Mouse (Mus musculus): ENCODE measurements around the gene Kmo. TPM values are rescaled to one million over a fixed set of nuclear protein-coding genes. Genes with fewer than 3 reads are reported as not detected.

Kmo gene
- polyA plus RNA-seq, 1 experiment from 2014 or later: 0.34 TPM

- WGBS: 87% methylated on average over 1 of the region's 1 CpGs
- H3K27me3 ChIP-seq (ENCODE audit: control insufficient read depth, insufficient read depth, low read length): no peaks in the 10 kb centered on the region
- H3K36me3 ChIP-seq (ENCODE audit: control insufficient read depth, insufficient read depth, low read length): no peaks in the 10 kb centered on the region
- peak overlapping the region; percentile 65; the same call in 1 of the 2 replicates for H3K4me3 ChIP-seq (ENCODE audit: low read depth, low read length)
- H3K4me1 ChIP-seq (replicated peaks; ENCODE audit: control insufficient read depth, insufficient read depth, low read length): 0 out of 2 replicates have a peak, but pooled peaks cover 2% of the 10 kb centered on the region
- ATAC-seq (ENCODE audit: low FRiP score): peak; percentile 69
- no peak overlapping the region for H3K9ac ChIP-seq (ENCODE audit: low read depth, low read length)
- peak; percentile 46 for DNase-seq (ENCODE audit: low spot score)
- H3K9me3 ChIP-seq (ENCODE audit: control insufficient read depth, low read length): no peaks in the 10 kb centered on the region
- H3K4me2 ChIP-seq (replicated peaks; ENCODE audit: low read depth, low read length): peak overlapping the region; percentile 34
- H3K27ac ChIP-seq (ENCODE audit: low read depth, low read length): no peak overlapping the region
Measured at GRCm38 (mm10) chr1:175625990-175626692, 6.0 kb downstream of the Kmo start.

GRCm38 (mm10) chr1:175629248-175629647 lies 9.1 kb downstream of the Kmo start:
- 0 out of 2 replicates have a peak, but pooled peaks cover under 1% of the 10 kb centered on the region for H3K4me1 ChIP-seq (replicated peaks; ENCODE audit: control insufficient read depth, insufficient read depth, low read length)
- H3K4me3 ChIP-seq (ENCODE audit: low read depth, low read length): no peak overlapping the region
- no peaks in the 10 kb centered on the region for H3K27me3 ChIP-seq (ENCODE audit: control insufficient read depth, insufficient read depth, low read length)
- no peaks in the 10 kb centered on the region for H3K9me3 ChIP-seq (ENCODE audit: control insufficient read depth, low read length)
- ATAC-seq (ENCODE audit: low FRiP score): no peak
- H3K27ac ChIP-seq (ENCODE audit: low read depth, low read length): no peak overlapping the region
- no peaks in the 10 kb centered on the region for H3K36me3 ChIP-seq (ENCODE audit: control insufficient read depth, insufficient read depth, low read length)
- no peak for DNase-seq (ENCODE audit: low spot score)
- no peak overlapping the region for H3K9ac ChIP-seq (ENCODE audit: low read depth, low read length)
- no peak overlapping the region for H3K4me2 ChIP-seq (replicated peaks; ENCODE audit: low read depth, low read length)
- 84% methylated on average over 6 of the region's 6 CpGs for WGBS

GRCm38 (mm10) chr1:175630345-175630744 lies 10.2 kb downstream of the Kmo start:
- Histone ChIP-seq H3K9ac (ENCODE audit: low read depth, low read length) (no peak overlapping the region), H3K27me3 (ENCODE audit: control insufficient read depth, insufficient read depth, low read length) (no peaks in the 10 kb centered on the region), H3K27ac (ENCODE audit: low read depth, low read length) (no peak overlapping the region), H3K4me2 (replicated peaks; ENCODE audit: low read depth, low read length) (no peak overlapping the region), H3K9me3 (ENCODE audit: control insufficient read depth, low read length) (no peaks in the 10 kb centered on the region), H3K4me1 (replicated peaks; ENCODE audit: control insufficient read depth, insufficient read depth, low read length) (no peaks in the 10 kb centered on the region), H3K4me3 (ENCODE audit: low read depth, low read length) (no peak overlapping the region), H3K36me3 (ENCODE audit: control insufficient read depth, insufficient read depth, low read length) (no peaks in the 10 kb centered on the region)
- ATAC-seq (ENCODE audit: low FRiP score) (no peak), DNase-seq (ENCODE audit: low spot score) (no peak)
- 86% methylated on average over 5 of the region's 5 CpGs for WGBS

- H3K4me3 ChIP-seq (ENCODE audit: low read depth, low read length): no peak overlapping the region
- H3K27ac ChIP-seq (ENCODE audit: low read depth, low read length): no peak overlapping the region
- no peaks in the 10 kb centered on the region for H3K36me3 ChIP-seq (ENCODE audit: control insufficient read depth, insufficient read depth, low read length)
- ATAC-seq (ENCODE audit: low FRiP score): no peak
- H3K4me1 ChIP-seq (replicated peaks; ENCODE audit: control insufficient read depth, insufficient read depth, low read length): no peaks in the 10 kb centered on the region
- no peaks in the 10 kb centered on the region for H3K9me3 ChIP-seq (ENCODE audit: control insufficient read depth, low read length)
- H3K4me2 ChIP-seq (replicated peaks; ENCODE audit: low read depth, low read length): no peak overlapping the region
- no peaks in the 10 kb centered on the region for H3K27me3 ChIP-seq (ENCODE audit: control insufficient read depth, insufficient read depth, low read length)
- DNase-seq (ENCODE audit: low spot score): no peak
- no peak overlapping the region for H3K9ac ChIP-seq (ENCODE audit: low read depth, low read length)
- WGBS: 86% methylated on average over 3 of the region's 3 CpGs
Measured at GRCm38 (mm10) chr1:175631080-175631479, 10.9 kb downstream of the Kmo start.

- no peak overlapping the region for H3K9ac ChIP-seq (ENCODE audit: low read depth, low read length)
- ATAC-seq (ENCODE audit: low FRiP score): no peak
- no peaks in the 10 kb centered on the region for H3K27me3 ChIP-seq (ENCODE audit: control insufficient read depth, insufficient read depth, low read length)
- no peak overlapping the region for H3K4me2 ChIP-seq (replicated peaks; ENCODE audit: low read depth, low read length)
- WGBS: 86% methylated on average over 10 of the region's 10 CpGs
- DNase-seq (ENCODE audit: low spot score): no peak
- H3K4me3 ChIP-seq (ENCODE audit: low read depth, low read length): no peak overlapping the region
- no peaks in the 10 kb centered on the region for H3K36me3 ChIP-seq (ENCODE audit: control insufficient read depth, insufficient read depth, low read length)
- H3K27ac ChIP-seq (ENCODE audit: low read depth, low read length): no peak overlapping the region
- H3K9me3 ChIP-seq (ENCODE audit: control insufficient read depth, low read length): no peaks in the 10 kb centered on the region
- no peaks in the 10 kb centered on the region for H3K4me1 ChIP-seq (replicated peaks; ENCODE audit: control insufficient read depth, insufficient read depth, low read length)
Measured at GRCm38 (mm10) chr1:175631721-175632221, 11.6 kb downstream of the Kmo start.

GRCm38 (mm10) chr1:175632470-175632869 lies 12.3 kb downstream of the Kmo start:
- no peak overlapping the region for H3K4me2 ChIP-seq (replicated peaks; ENCODE audit: low read depth, low read length)
- no peaks in the 10 kb centered on the region for H3K4me1 ChIP-seq (replicated peaks; ENCODE audit: control insufficient read depth, insufficient read depth, low read length)
- H3K27me3 ChIP-seq (ENCODE audit: control insufficient read depth, insufficient read depth, low read length): no peaks in the 10 kb centered on the region
- H3K9ac ChIP-seq (ENCODE audit: low read depth, low read length): no peak overlapping the region
- over 99% methylated on average over 14 of the region's 14 CpGs for WGBS
- DNase-seq (ENCODE audit: low spot score) (no peak), ATAC-seq (ENCODE audit: low FRiP score) (no peak)
- H3K9me3 ChIP-seq (ENCODE audit: control insufficient read depth, low read length): no peaks in the 10 kb centered on the region
- no peak overlapping the region for H3K27ac ChIP-seq (ENCODE audit: low read depth, low read length)
- no peaks in the 10 kb centered on the region for H3K36me3 ChIP-seq (ENCODE audit: control insufficient read depth, insufficient read depth, low read length)
- H3K4me3 ChIP-seq (ENCODE audit: low read depth, low read length): no peak overlapping the region

- H3K9ac ChIP-seq (ENCODE audit: low read depth, low read length): no peak overlapping the region
- H3K9me3 ChIP-seq (ENCODE audit: control insufficient read depth, low read length): no peaks in the 10 kb centered on the region
- H3K4me3 ChIP-seq (ENCODE audit: low read depth, low read length): no peak overlapping the region
- H3K4me2 ChIP-seq (replicated peaks; ENCODE audit: low read depth, low read length): no peak overlapping the region
- H3K4me1 ChIP-seq (replicated peaks; ENCODE audit: control insufficient read depth, insufficient read depth, low read length): no peaks in the 10 kb centered on the region
- no peak overlapping the region for H3K27ac ChIP-seq (ENCODE audit: low read depth, low read length)
- H3K36me3 ChIP-seq (ENCODE audit: control insufficient read depth, insufficient read depth, low read length): no peaks in the 10 kb centered on the region
- DNase-seq (ENCODE audit: low spot score) (no peak), ATAC-seq (ENCODE audit: low FRiP score) (no peak)
- H3K27me3 ChIP-seq (ENCODE audit: control insufficient read depth, insufficient read depth, low read length): no peaks in the 10 kb centered on the region
- WGBS: 81% methylated on average over 7 of the region's 7 CpGs
Measured at GRCm38 (mm10) chr1:175637677-175638076, 17.5 kb downstream of the Kmo start.

- Histone ChIP-seq H3K9ac (ENCODE audit: low read depth, low read length) (no peak overlapping the region), H3K36me3 (ENCODE audit: control insufficient read depth, insufficient read depth, low read length) (no peaks in the 10 kb centered on the region), H3K27ac (ENCODE audit: low read depth, low read length) (no peak overlapping the region), H3K4me2 (replicated peaks; ENCODE audit: low read depth, low read length) (no peak overlapping the region), H3K4me3 (ENCODE audit: low read depth, low read length) (no peak overlapping the region), H3K4me1 (replicated peaks; ENCODE audit: control insufficient read depth, insufficient read depth, low read length) (no peaks in the 10 kb centered on the region), H3K27me3 (ENCODE audit: control insufficient read depth, insufficient read depth, low read length) (no peaks in the 10 kb centered on the region), H3K9me3 (ENCODE audit: control insufficient read depth, low read length) (no peaks in the 10 kb centered on the region)
- 90% methylated on average over 7 of the region's 7 CpGs for WGBS
- no peak for ATAC-seq (ENCODE audit: low FRiP score)
- no peak for DNase-seq (ENCODE audit: low spot score)
Measured at GRCm38 (mm10) chr1:175639072-175639471, 18.9 kb downstream of the Kmo start.
